Mouse (Mus musculus): ENCODE data around the gene Ing1. TPM values are rescaled to one million over a fixed set of nuclear protein-coding genes. Genes with fewer than 3 reads are reported as not detected.

Ing1 gene
- polyA plus RNA-seq, 1 experiment from 2014 or later = 31.2 TPM

Other genes starting within 250 kb of the Ing1 start
- 12.2 and 13.1 TPM in 2 replicates for gene Col4a2, start 242.8 kb upstream of the Ing1 start, polyA plus RNA-seq (2014; fragmentation: Nextera tagmentation; extraction: Ambion mirVana)
- 40.8 and 45.7 TPM in 2 replicates for gene Col4a1, start 242.7 kb upstream of the Ing1 start, polyA plus RNA-seq (2014; fragmentation: Nextera tagmentation; extraction: Ambion mirVana)
- 3.2 and 4.5 TPM in 2 replicates for gene Rab20, start 76.9 kb upstream of the Ing1 start, polyA plus RNA-seq (2014; fragmentation: Nextera tagmentation; extraction: Ambion mirVana)
- gene Naxd, start 58.1 kb upstream of the Ing1 start, polyA plus RNA-seq (2014; fragmentation: Nextera tagmentation; extraction: Ambion mirVana) = 68.7 and 73.8 TPM in 2 replicates
- gene Cars2, start 4.8 kb upstream of the Ing1 start, polyA plus RNA-seq (2014; fragmentation: Nextera tagmentation; extraction: Ambion mirVana) = 32.4 and 33.1 TPM in 2 replicates
- 83.6 and 86.0 TPM in 2 replicates for gene Ankrd10, start 80.2 kb downstream of the Ing1 start, polyA plus RNA-seq (2014; fragmentation: Nextera tagmentation; extraction: Ambion mirVana)
- not detected in 2 replicates for gene 1700016D06Rik, start 145.5 kb downstream of the Ing1 start, polyA plus RNA-seq (2014; fragmentation: Nextera tagmentation; extraction: Ambion mirVana)
- gene Arhgef7, start 172.2 kb downstream of the Ing1 start, polyA plus RNA-seq (2014; fragmentation: Nextera tagmentation; extraction: Ambion mirVana) = 30.1 and 31.1 TPM in 2 replicates